Mouse (Mus musculus) ES-E14 (cell line): Measurements from ENCODE around the gene Umps.

Experiments
- CHD2 ChIP-seq: IDR thresholded peaks from 2 replicates; pipeline ENCODE4 v1.6.1; 2014; ENCODE audit warnings: mild to moderate bottlenecking, low read depth, low read length, inconsistent platforms
- HCFC1 ChIP-seq: IDR thresholded peaks from 2 replicates; pipeline ENCODE4 v1.6.1; 2012; ENCODE audit warnings: low read length, inconsistent platforms, borderline replicate concordance; ENCODE audit not compliant: insufficient read depth
- MAFK ChIP-seq: IDR thresholded peaks from 2 replicates; pipeline ENCODE4 v1.6.1; 2014; ENCODE audit warnings: mild to moderate bottlenecking, low read depth, low read length, inconsistent platforms; ENCODE audit not compliant: insufficient read depth
- ZC3H11A ChIP-seq: IDR thresholded peaks from 2 replicates; pipeline ENCODE4 v1.6.1; 2012; ENCODE audit warnings: low read depth, mild to moderate bottlenecking, inconsistent platforms, low read length, borderline replicate concordance
- ZNF384 ChIP-seq: IDR thresholded peaks from 2 replicates; pipeline ENCODE4 v1.6.1; 2012; ENCODE audit warnings: low read depth, low read length, inconsistent platforms

- TF ChIP-seq HCFC1 (no peak), ZNF384 (0 out of 2 replicates have a peak, but pooled peaks have one; percentile 37), MAFK (no peak), CHD2 (no peak), ZC3H11A (0 out of 2 replicates have a peak, but pooled peaks have one; percentile 8)
Observed at GRCm38 (mm10) chr16:33967283-33967640, 424 bp upstream of the Umps start.
